In genomic region chr1:160149291-160149906, GRCm38 (mm10) we compare ENCODE assay signal across 11 mouse cellular contexts. TPM values are rescaled to one million over a fixed set of nuclear protein-coding genes. Genes with fewer than 3 reads are reported as not detected.
A peak's percentile ranks its signal among the peaks of the same experiment; 100 is the strongest.
DNase-seq lines count a peak whose midpoint lies in the region; ATAC-seq lines count a peak whose summit lies in the region.
"Had no signal": no experiment of that assay in that cellular context is flagged by ENCODE, and none has a peak within 500 bp of the region (broad histone marks: within the 10 kb centered on the region; RNA-seq: fewer than 3 reads in every experiment).

No protein-coding gene starts in this region.

- H3K4me1 ChIP-seq in forebrain, embryonic 12.5 days = peaks cover 8% of the 10 kb centered on the region
- H3K4me1 ChIP-seq in forebrain, embryonic 11.5 days (replicated peaks; ENCODE audit: control insufficient read depth, insufficient read depth, low read length) = no peaks in the 10 kb centered on the region

- no peak overlapping the region for H3K4me2 ChIP-seq in forebrain, embryonic 12.5 days
- H3K4me2 ChIP-seq in forebrain, embryonic 11.5 days (ENCODE audit: low read depth, low read length, severe bottlenecking) = no peak overlapping the region

- H3K27ac ChIP-seq in forebrain, embryonic 12.5 days = no peak overlapping the region
- no peak overlapping the region for H3K27ac ChIP-seq in forebrain, embryonic 11.5 days (ENCODE audit: low read depth, low read length)
- H3K27ac ChIP-seq: heart, adult 2 months had no signal

- no peak for DNase-seq in forebrain, embryonic 11.5 days (ENCODE audit: low spot score)
- DNase-seq in frontal cortex, postnatal 10 days (ENCODE audit: low spot score in 2 of 2) = peak; percentile 15 to 21
- DNase-seq in layer of hippocampus, postnatal 10 days (ENCODE audit: low spot score in 2 of 2) = peak; percentile 30 to 42
- DNase-seq in right cerebral cortex, adult 18-20 months = peak; percentile 45
- no peak for DNase-seq in heart, adult 8-10 months (ENCODE audit: low spot score)
- DNase-seq in lung, postnatal 14 days = no peak
- DNase-seq: cerebellum, adult 9-10 months; heart, adult 2 months; kidney, postnatal 10 days had no signal

- 74% methylated on average over 11 of the region's 11 CpGs for WGBS in forebrain, embryonic 12.5 days
- WGBS in forebrain, embryonic 11.5 days = 73% methylated on average over 11 of the region's 11 CpGs

- H3K36me3 ChIP-seq in forebrain, embryonic 12.5 days (replicated peaks) = no peaks in the 10 kb centered on the region
- no peaks in the 10 kb centered on the region for H3K36me3 ChIP-seq in forebrain, embryonic 11.5 days (ENCODE audit: control insufficient read depth, insufficient read depth, low read length)

- H3K4me3 ChIP-seq in forebrain, embryonic 12.5 days (replicated peaks) = no peak overlapping the region
- H3K4me3 ChIP-seq in forebrain, embryonic 11.5 days (ENCODE audit: low read depth, low read length) = no peak overlapping the region
- H3K4me3 ChIP-seq: heart, adult 2 months had no signal

- H3K9ac ChIP-seq in forebrain, embryonic 12.5 days = no peak overlapping the region
- H3K9ac ChIP-seq in forebrain, embryonic 11.5 days (ENCODE audit: low read length) = no peak overlapping the region

- peak; percentile 55; the same call in 1 of the 2 replicates for ATAC-seq in forebrain, embryonic 12.5 days (ENCODE audit: low FRiP score)
- no peak for ATAC-seq in forebrain, embryonic 11.5 days (replicated peaks; ENCODE audit: low FRiP score)
- ATAC-seq in activated CD4-positive, CD25-positive, alpha-beta regulatory T cell, adult 4 months = no peak

- no peaks in the 10 kb centered on the region for H3K9me3 ChIP-seq in forebrain, embryonic 12.5 days
- no peaks in the 10 kb centered on the region for H3K9me3 ChIP-seq in forebrain, embryonic 11.5 days (ENCODE audit: control insufficient read depth, low read length)

- no peaks in the 10 kb centered on the region for H3K27me3 ChIP-seq in forebrain, embryonic 12.5 days
- H3K27me3 ChIP-seq in forebrain, embryonic 11.5 days (ENCODE audit: control insufficient read depth, insufficient read depth, low read length) = no peaks in the 10 kb centered on the region

RNA-seq across cellular contexts. Expression of gene Tnn, which starts 4.0 kb away (rescaled TPM):
- 0.03 and 0.11 TPM in 2 replicates for polyA plus RNA-seq in forebrain, embryonic 12.5 days (2016; fragmentation: Nextera tagmentation; extraction: Ambion mirVana)
- not detected in 2 replicates for polyA plus RNA-seq in forebrain, embryonic 11.5 days (2014; fragmentation: Nextera tagmentation; extraction: Ambion mirVana)
- total RNA-seq in layer of hippocampus, postnatal 10 days (2021) = under 1 TPM; 0.31 to 0.39 TPM
- total RNA-seq in heart, adult 8-10 months (2022) = not detected
- under 1 TPM in 1 of 2 experiments, not detected in 1; 0.15 TPM for polyA plus RNA-seq in activated CD4-positive, CD25-positive, alpha-beta regulatory T cell, adult 4 months (2017; shearing (Covaris generic))
- total RNA-seq: heart, adult 2 months had no signal

RNA-seq across cellular contexts. Expression of gene Mrps14, which starts 45.6 kb away (rescaled TPM):
- 240 and 244 TPM in 2 replicates for polyA plus RNA-seq in forebrain, embryonic 12.5 days (2016; fragmentation: Nextera tagmentation; extraction: Ambion mirVana)
- 225 and 235 TPM in 2 replicates for polyA plus RNA-seq in forebrain, embryonic 11.5 days (2014; fragmentation: Nextera tagmentation; extraction: Ambion mirVana)
- total RNA-seq in layer of hippocampus, postnatal 10 days (2021) = 10 to 100 TPM; 50.5 to 54.4 TPM
- 100 to 1,000 TPM; 101 to 106 (median 101) TPM for total RNA-seq in heart, adult 8-10 months (2022)
- polyA plus RNA-seq in activated CD4-positive, CD25-positive, alpha-beta regulatory T cell, adult 4 months (2017; shearing (Covaris generic)) = 100 to 1,000 TPM; 251 to 260 TPM

Comparison
In these comparisons a context has a peak if more than half of its experiments do, and no peak if none do; other contexts are left out.
1. DNase-seq: peak in frontal cortex, postnatal 10 days (2 of 2), layer of hippocampus, postnatal 10 days (2 of 2) and right cerebral cortex, adult 18-20 months (single experiment); none in forebrain, embryonic 11.5 days (single experiment), heart, adult 8-10 months (single experiment) and lung, postnatal 14 days (single experiment).